Mouse (Mus musculus): ENCODE data around the gene Kdm2a. TPM values are rescaled to one million over a fixed set of nuclear protein-coding genes. Genes with fewer than 3 reads are reported as not detected.

Gene Kdm2a
- total and polyA plus RNA-seq, 3 experiments, result 46.1 to 98.7 (median 73.9) TPM

DNA sequence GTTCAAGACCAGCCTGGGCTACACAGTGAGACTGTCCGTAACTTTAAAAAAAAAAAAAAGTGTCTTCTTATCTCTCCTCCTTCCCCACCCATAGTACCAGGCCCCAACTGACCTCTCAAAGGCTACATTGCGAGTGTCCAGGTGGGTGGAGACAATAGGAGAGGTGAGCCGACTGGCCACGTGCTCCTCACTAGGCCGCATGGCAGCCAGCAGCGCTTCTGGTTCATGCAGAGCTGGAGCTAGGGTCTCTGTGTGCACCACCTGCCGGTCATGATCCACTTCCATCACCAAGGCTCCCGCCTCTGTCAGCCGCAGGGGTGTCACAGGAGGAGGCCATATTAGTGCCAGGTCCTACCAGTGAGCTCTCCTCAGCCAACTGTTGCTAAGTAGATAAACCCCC, 117.7 kb downstream of the Kdm2a start:
- Histone ChIP-seq H3K4me1 (ENCODE audit: insufficient read depth, low read depth, low read length) (peaks cover 26% of the 10 kb centered on the region), H3K9me3 (replicated peaks) (peaks cover 8% of the 10 kb centered on the region), H3K27me3 (ENCODE audit: insufficient read depth, low read length) (peaks cover 11% of the 10 kb centered on the region), H3K4me3 (ENCODE audit: low read depth, low read length) (no peak overlapping the region), H3K36me3 (replicated peaks) (peaks cover 14% of the 10 kb centered on the region)
- ATAC-seq (ENCODE audit: extremely low read depth, insufficient number of reproducible peaks, low FRiP score, poor library complexity, severe bottlenecking) (no peak), DNase-seq (ENCODE audit: low spot score) (no peak)
- TF ChIP-seq GATA2 (IDR thresholded peaks at IDR 0.05; ENCODE audit: borderline replicate concordance, low read depth, low read length) (no peak), TAL1 (conservative IDR thresholded peaks at IDR 0.05; ENCODE audit: low read depth, low read length) (no peak), GATA1 (IDR thresholded peaks at IDR 0.05; ENCODE audit: borderline replicate concordance, low read length) (no peak), CTCF (IDR thresholded peaks at IDR 0.05; ENCODE audit: low read depth, low read length) (no peak), POLR2AphosphoS5 (IDR thresholded peaks at IDR 0.05; ENCODE audit: insufficient replicate concordance, low read depth, low read length) (no peak)

DNA sequence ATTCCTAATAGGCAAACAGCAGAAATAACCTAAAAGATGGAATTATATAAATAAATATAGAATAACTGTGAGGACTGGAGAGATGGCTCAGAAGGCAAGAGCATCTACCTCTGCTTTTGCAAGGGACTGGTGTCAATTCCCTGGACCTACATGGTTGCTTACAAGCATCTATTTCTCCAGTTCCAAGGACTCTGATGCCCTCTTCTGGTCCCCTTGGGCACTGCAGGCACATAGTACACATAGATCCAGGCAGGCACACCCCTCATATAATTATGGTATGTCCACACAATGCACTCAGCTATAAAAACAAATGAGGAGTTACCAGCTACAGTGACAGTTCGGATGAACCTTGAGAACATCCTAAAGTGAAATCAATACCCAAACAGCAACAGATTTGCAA, 118.6 kb downstream of the Kdm2a start:
- ATAC-seq (ENCODE audit: extremely low read depth, insufficient number of reproducible peaks, low FRiP score, poor library complexity, severe bottlenecking), result no peak
- Histone ChIP-seq H3K4me1 (ENCODE audit: insufficient read depth, low read depth, low read length) (peaks cover 22% of the 10 kb centered on the region), H3K27me3 (ENCODE audit: insufficient read depth, low read length) (peaks cover 11% of the 10 kb centered on the region), H3K36me3 (replicated peaks) (peaks cover 4% of the 10 kb centered on the region), H3K9me3 (replicated peaks) (peaks cover 8% of the 10 kb centered on the region), H3K4me3 (ENCODE audit: low read depth, low read length) (no peak overlapping the region)
- TF ChIP-seq TAL1 (conservative IDR thresholded peaks at IDR 0.05; ENCODE audit: low read depth, low read length), result no peak
- TF ChIP-seq POLR2AphosphoS5 (IDR thresholded peaks at IDR 0.05; ENCODE audit: insufficient replicate concordance, low read depth, low read length), result no peak
- no peak for TF ChIP-seq CTCF (IDR thresholded peaks at IDR 0.05; ENCODE audit: low read depth, low read length)
- no peak for TF ChIP-seq GATA1 (IDR thresholded peaks at IDR 0.05; ENCODE audit: borderline replicate concordance, low read length)
- TF ChIP-seq GATA2 (IDR thresholded peaks at IDR 0.05; ENCODE audit: borderline replicate concordance, low read depth, low read length), result no peak
- no peak for DNase-seq (ENCODE audit: low spot score)

GRCm38 (mm10) chr19:4270972-4271371, 127.1 kb downstream of the Kdm2a start:
- H3K36me3 ChIP-seq (replicated peaks), result no peaks in the 10 kb centered on the region

DNA sequence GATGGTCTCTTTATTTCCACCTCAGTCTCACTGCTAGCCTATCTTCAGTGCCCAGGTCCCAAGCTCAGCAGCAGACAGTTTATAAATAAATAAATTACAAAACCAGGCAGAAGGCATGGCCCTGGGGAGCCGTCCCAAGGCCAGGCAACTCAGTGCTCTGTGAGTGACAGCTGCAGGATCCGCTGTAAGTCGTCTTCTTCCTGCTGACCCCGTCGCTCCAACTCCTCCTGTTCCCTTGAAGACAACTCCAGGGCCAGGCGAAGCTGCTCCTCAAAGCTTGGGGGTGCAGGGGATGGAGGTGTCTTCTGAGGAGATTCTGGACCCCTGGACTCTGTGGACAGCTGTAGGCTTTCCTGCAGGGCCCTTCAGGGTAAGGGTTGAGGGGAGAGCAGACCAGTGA, 127.9 kb downstream of the Kdm2a start:
- DNase-seq (ENCODE audit: low spot score), result no peak
- Histone ChIP-seq H3K27me3 (ENCODE audit: insufficient read depth, low read length) (peaks cover 77% of the 10 kb centered on the region), H3K4me3 (ENCODE audit: low read depth, low read length) (no peak overlapping the region), H3K4me1 (ENCODE audit: insufficient read depth, low read depth, low read length) (peaks cover 14% of the 10 kb centered on the region), H3K9me3 (replicated peaks) (no peaks in the 10 kb centered on the region), H3K36me3 (replicated peaks) (no peaks in the 10 kb centered on the region)
- ATAC-seq (ENCODE audit: extremely low read depth, insufficient number of reproducible peaks, low FRiP score, poor library complexity, severe bottlenecking), result no peak
- TF ChIP-seq TAL1 (conservative IDR thresholded peaks at IDR 0.05; ENCODE audit: low read depth, low read length) (no peak), CTCF (IDR thresholded peaks at IDR 0.05; ENCODE audit: low read depth, low read length) (no peak), GATA2 (IDR thresholded peaks at IDR 0.05; ENCODE audit: borderline replicate concordance, low read depth, low read length) (no peak), GATA1 (IDR thresholded peaks at IDR 0.05; ENCODE audit: borderline replicate concordance, low read length) (no peak), POLR2AphosphoS5 (IDR thresholded peaks at IDR 0.05; ENCODE audit: insufficient replicate concordance, low read depth, low read length) (no peak)

More at GRCm38 (mm10) chr19:4270972-4271371, 127.1 kb downstream of the Kdm2a start:
- DNase-seq (ENCODE audit: low spot score), result no peak
- Histone ChIP-seq H3K4me1 (ENCODE audit: insufficient read depth, low read depth, low read length) (peaks cover 14% of the 10 kb centered on the region), H3K9me3 (replicated peaks) (no peaks in the 10 kb centered on the region), H3K27me3 (ENCODE audit: insufficient read depth, low read length) (peaks cover 69% of the 10 kb centered on the region), H3K4me3 (ENCODE audit: low read depth, low read length) (no peak overlapping the region)
- TF ChIP-seq CTCF (IDR thresholded peaks at IDR 0.05; ENCODE audit: low read depth, low read length) (no peak), GATA1 (IDR thresholded peaks at IDR 0.05; ENCODE audit: borderline replicate concordance, low read length) (no peak), TAL1 (conservative IDR thresholded peaks at IDR 0.05; ENCODE audit: low read depth, low read length) (no peak), GATA2 (IDR thresholded peaks at IDR 0.05; ENCODE audit: borderline replicate concordance, low read depth, low read length) (no peak), POLR2AphosphoS5 (IDR thresholded peaks at IDR 0.05; ENCODE audit: insufficient replicate concordance, low read depth, low read length) (no peak)
- ATAC-seq (ENCODE audit: extremely low read depth, insufficient number of reproducible peaks, low FRiP score, poor library complexity, severe bottlenecking), result no peak

- ATAC-seq (ENCODE audit: extremely low read depth, insufficient number of reproducible peaks, low FRiP score, poor library complexity, severe bottlenecking) (peak; percentile 15; the same call in 1 of the 2 replicates), DNase-seq (ENCODE audit: low spot score) (no peak)
- peak within 1 kb of the TSS; percentile 65; the same call in 1 of the 2 replicates for H3K4me3 ChIP-seq (ENCODE audit: low read depth, low read length)
- peaks cover 91% of the 10 kb centered on the region for H3K27me3 ChIP-seq (ENCODE audit: insufficient read depth, low read length)
- peaks cover 18% of the 10 kb centered on the region for H3K4me1 ChIP-seq (ENCODE audit: insufficient read depth, low read depth, low read length)
- H3K9me3 ChIP-seq (replicated peaks), result no peaks in the 10 kb centered on the region
- no peaks in the 10 kb centered on the region for H3K36me3 ChIP-seq (replicated peaks)
- no peak for TF ChIP-seq GATA2 (IDR thresholded peaks at IDR 0.05; ENCODE audit: borderline replicate concordance, low read depth, low read length)
- TF ChIP-seq GATA1 (IDR thresholded peaks at IDR 0.05; ENCODE audit: borderline replicate concordance, low read length), result no peak
- no peak for TF ChIP-seq TAL1 (conservative IDR thresholded peaks at IDR 0.05; ENCODE audit: low read depth, low read length)
- no peak for TF ChIP-seq POLR2AphosphoS5 (IDR thresholded peaks at IDR 0.05; ENCODE audit: insufficient replicate concordance, low read depth, low read length)
- TF ChIP-seq CTCF (IDR thresholded peaks at IDR 0.05; ENCODE audit: low read depth, low read length), result no peak
Observed at GRCm38 (mm10) chr19:4268566-4269361, 129.3 kb downstream of the Kdm2a start, which contains the start of gene Ssh3. Gene Ssh3 (minus strand): TSS chr19:4269180.

DNA sequence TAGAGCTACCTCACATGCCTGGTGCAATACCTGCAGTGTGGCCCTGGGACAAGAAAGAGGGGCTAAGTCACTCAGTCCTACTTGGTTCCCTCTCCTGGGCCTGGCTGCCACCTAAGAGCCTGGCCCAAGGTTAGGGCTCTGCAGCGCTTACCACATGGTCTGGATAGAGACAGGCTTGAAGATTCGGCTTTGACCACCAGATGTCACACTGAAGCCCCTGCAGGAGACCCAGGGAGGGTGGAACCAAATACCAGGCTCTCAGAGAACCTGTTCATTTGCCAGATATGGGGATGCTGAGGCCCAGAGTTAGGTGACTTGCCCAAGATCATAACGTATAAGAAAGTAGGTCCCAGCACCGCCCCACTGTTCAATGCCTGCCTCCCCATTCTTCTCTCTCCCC, 132.1 kb downstream of the Kdm2a start:
- Histone ChIP-seq H3K27me3 (ENCODE audit: insufficient read depth, low read length) (peaks cover 89% of the 10 kb centered on the region), H3K9me3 (replicated peaks) (no peaks in the 10 kb centered on the region), H3K4me3 (ENCODE audit: low read depth, low read length) (no peak overlapping the region), H3K36me3 (replicated peaks) (no peaks in the 10 kb centered on the region), H3K4me1 (ENCODE audit: insufficient read depth, low read depth, low read length) (peaks cover 30% of the 10 kb centered on the region)
- no peak for ATAC-seq (ENCODE audit: extremely low read depth, insufficient number of reproducible peaks, low FRiP score, poor library complexity, severe bottlenecking)
- no peak for TF ChIP-seq GATA2 (IDR thresholded peaks at IDR 0.05; ENCODE audit: borderline replicate concordance, low read depth, low read length)
- DNase-seq (ENCODE audit: low spot score), result no peak

Other genes with a start within 250 kb of the Kdm2a start
- 325 and 345 TPM in 2 replicates for gene Coro1b, start 249.7 kb downstream of the Kdm2a start, total RNA-seq (2014; fragmentation: Nextera tagmentation)
- 157 and 189 TPM in 2 replicates for gene Coro1b, start 249.7 kb downstream of the Kdm2a start, total RNA-seq (2017)
- 134 and 177 TPM in 2 replicates for gene Coro1b, start 249.7 kb downstream of the Kdm2a start, polyA plus RNA-seq (2012)
- gene Ptprcap, start 244.7 kb downstream of the Kdm2a start, total RNA-seq (2014; fragmentation: Nextera tagmentation), result 88.5 and 107 TPM in 2 replicates
- gene Ptprcap, start 244.7 kb downstream of the Kdm2a start, total RNA-seq (2017), result 34.6 and 52.7 TPM in 2 replicates
- 261 and 272 TPM in 2 replicates for gene Ptprcap, start 244.7 kb downstream of the Kdm2a start, polyA plus RNA-seq (2012)
- 23.1 and 31.5 TPM in 2 replicates for gene Rps6kb2, start 234.9 kb downstream of the Kdm2a start, total RNA-seq (2014; fragmentation: Nextera tagmentation)
- gene Rps6kb2, start 234.9 kb downstream of the Kdm2a start, total RNA-seq (2017), result 16.1 and 23.6 TPM in 2 replicates
- 73.4 and 78.6 TPM in 2 replicates for gene Rps6kb2, start 234.9 kb downstream of the Kdm2a start, polyA plus RNA-seq (2012)
- 1.2 and 3.2 TPM in 2 replicates for gene Carns1, start 222.8 kb downstream of the Kdm2a start, total RNA-seq (2014; fragmentation: Nextera tagmentation)
- 0.17 and 0.55 TPM in 2 replicates for gene Carns1, start 222.8 kb downstream of the Kdm2a start, total RNA-seq (2017)
- gene Carns1, start 222.8 kb downstream of the Kdm2a start, polyA plus RNA-seq (2012), result 0.37 and 0.48 TPM in 2 replicates
- 12.8 and 13.0 TPM in 2 replicates for gene Tbc1d10c, start 207.0 kb downstream of the Kdm2a start, total RNA-seq (2014; fragmentation: Nextera tagmentation)
- 21.9 and 26.7 TPM in 2 replicates for gene Tbc1d10c, start 207.0 kb downstream of the Kdm2a start, total RNA-seq (2017)
- gene Tbc1d10c, start 207.0 kb downstream of the Kdm2a start, polyA plus RNA-seq (2012), result 32.8 and 36.0 TPM in 2 replicates
- gene Ppp1ca, start 206.2 kb downstream of the Kdm2a start, total RNA-seq (2014; fragmentation: Nextera tagmentation), result 270 and 304 TPM in 2 replicates
- gene Ppp1ca, start 206.2 kb downstream of the Kdm2a start, total RNA-seq (2017), result 565 and 679 TPM in 2 replicates
- 547 and 673 TPM in 2 replicates for gene Ppp1ca, start 206.2 kb downstream of the Kdm2a start, polyA plus RNA-seq (2012)
- gene Rad9a, start 196.6 kb downstream of the Kdm2a start, total RNA-seq (2014; fragmentation: Nextera tagmentation), result 61.9 and 93.9 TPM in 2 replicates
- 27.5 and 29.2 TPM in 2 replicates for gene Rad9a, start 196.6 kb downstream of the Kdm2a start, total RNA-seq (2017)
- 31.3 and 33.6 TPM in 2 replicates for gene Rad9a, start 196.6 kb downstream of the Kdm2a start, polyA plus RNA-seq (2012)
- not detected in 2 replicates for gene Clcf1, start 184.0 kb downstream of the Kdm2a start, total RNA-seq (2014; fragmentation: Nextera tagmentation)
- 0.06 and 0.27 TPM in 2 replicates for gene Clcf1, start 184.0 kb downstream of the Kdm2a start, total RNA-seq (2017)
- not detected in 2 replicates for gene Clcf1, start 184.0 kb downstream of the Kdm2a start, polyA plus RNA-seq (2012)
- not detected in 2 replicates for gene AC109138.7, start 183.9 kb downstream of the Kdm2a start, total RNA-seq (2014; fragmentation: Nextera tagmentation)
- gene AC109138.7, start 183.9 kb downstream of the Kdm2a start, total RNA-seq (2017), result not detected in 2 replicates
- gene AC109138.7, start 183.9 kb downstream of the Kdm2a start, polyA plus RNA-seq (2012), result 35.4 TPM in 1 of 2 replicates, not detected in the other
- gene Pold4, start 166.4 kb downstream of the Kdm2a start, total RNA-seq (2014; fragmentation: Nextera tagmentation), result 98.6 and 104 TPM in 2 replicates
- 66.2 and 89.1 TPM in 2 replicates for gene Pold4, start 166.4 kb downstream of the Kdm2a start, total RNA-seq (2017)
- 26.4 and 37.1 TPM in 2 replicates for gene Pold4, start 166.4 kb downstream of the Kdm2a start, polyA plus RNA-seq (2012)
- 1.9 and 2.3 TPM in 2 replicates for gene Ssh3, start 129.1 kb downstream of the Kdm2a start, total RNA-seq (2014; fragmentation: Nextera tagmentation)
- 5.8 and 8.9 TPM in 2 replicates for gene Ssh3, start 129.1 kb downstream of the Kdm2a start, total RNA-seq (2017)
- gene Ssh3, start 129.1 kb downstream of the Kdm2a start, polyA plus RNA-seq (2012), result 0.30 and 0.32 TPM in 2 replicates
- 3.0 and 5.9 TPM in 2 replicates for gene Ankrd13d, start 115.1 kb downstream of the Kdm2a start, total RNA-seq (2014; fragmentation: Nextera tagmentation)
- 2.3 and 3.4 TPM in 2 replicates for gene Ankrd13d, start 115.1 kb downstream of the Kdm2a start, total RNA-seq (2017)
- 0.95 and 1.1 TPM in 2 replicates for gene Ankrd13d, start 115.1 kb downstream of the Kdm2a start, polyA plus RNA-seq (2012)
- gene Grk2, start 92.1 kb downstream of the Kdm2a start, total RNA-seq (2014; fragmentation: Nextera tagmentation), result 141 and 149 TPM in 2 replicates
- gene Grk2, start 92.1 kb downstream of the Kdm2a start, total RNA-seq (2017), result 225 and 341 TPM in 2 replicates
- gene Grk2, start 92.1 kb downstream of the Kdm2a start, polyA plus RNA-seq (2012), result 335 and 342 TPM in 2 replicates
- gene Rhod, start 41.1 kb upstream of the Kdm2a start, total RNA-seq (2014; fragmentation: Nextera tagmentation), result 2.0 and 2.6 TPM in 2 replicates
- gene Rhod, start 41.1 kb upstream of the Kdm2a start, total RNA-seq (2017), result 6.0 and 7.8 TPM in 2 replicates
- gene Rhod, start 41.1 kb upstream of the Kdm2a start, polyA plus RNA-seq (2012), result 1.1 and 1.6 TPM in 2 replicates
- gene Syt12, start 79.2 kb upstream of the Kdm2a start, total RNA-seq (2014; fragmentation: Nextera tagmentation), result not detected in 2 replicates
- 0.11 and 0.23 TPM in 2 replicates for gene Syt12, start 79.2 kb upstream of the Kdm2a start, total RNA-seq (2017)
- not detected in 2 replicates for gene Syt12, start 79.2 kb upstream of the Kdm2a start, polyA plus RNA-seq (2012)
- not detected in 2 replicates for gene 2010003K11Rik, start 100.3 kb upstream of the Kdm2a start, total RNA-seq (2014; fragmentation: Nextera tagmentation)
- gene 2010003K11Rik, start 100.3 kb upstream of the Kdm2a start, total RNA-seq (2017), result 0.11 TPM in 1 of 2 replicates, not detected in the other
- not detected in 2 replicates for gene 2010003K11Rik, start 100.3 kb upstream of the Kdm2a start, polyA plus RNA-seq (2012)
- 2.4 and 26.3 TPM in 2 replicates for gene Pcx, start 112.2 kb upstream of the Kdm2a start, total RNA-seq (2014; fragmentation: Nextera tagmentation)
- 2.2 and 2.5 TPM in 2 replicates for gene Pcx, start 112.2 kb upstream of the Kdm2a start, total RNA-seq (2017)
- gene Pcx, start 112.2 kb upstream of the Kdm2a start, polyA plus RNA-seq (2012), result 11.7 and 12.9 TPM in 2 replicates
- not detected in 2 replicates for gene Lrfn4, start 217.4 kb upstream of the Kdm2a start, total RNA-seq (2014; fragmentation: Nextera tagmentation)
- 0.35 and 0.49 TPM in 2 replicates for gene Lrfn4, start 217.4 kb upstream of the Kdm2a start, total RNA-seq (2017)
- 0.54 and 0.66 TPM in 2 replicates for gene Lrfn4, start 217.4 kb upstream of the Kdm2a start, polyA plus RNA-seq (2012)
- 16.3 and 21.9 TPM in 2 replicates for gene Rce1, start 227.4 kb upstream of the Kdm2a start, total RNA-seq (2014; fragmentation: Nextera tagmentation)
- gene Rce1, start 227.4 kb upstream of the Kdm2a start, total RNA-seq (2017), result 16.0 and 19.7 TPM in 2 replicates
- 16.1 and 33.9 TPM in 2 replicates for gene Rce1, start 227.4 kb upstream of the Kdm2a start, polyA plus RNA-seq (2012)